Mouse (Mus musculus) Patski (cell line): ENCODE measurements at regions not wholly inside any gene's neighbourhood (a gene's known extent, or its start where the extent isn't known, plus 50 kb on each side); places are given as distances from the start of the nearest gene placed in this dataset.

ENCODE experiments used
- ATAC-seq: fragments of 100-300 bp; one replicate; pipeline ENCODE4 v1.8.0; 2021
- CTCF ChIA-PET: fragments of 350-600 bp; sonication (Branson Sonifier 250); formaldehyde crosslinking; loops from one replicate; lab custom pipeline; 2022; ENCODE audit warnings: inconsistent platforms; lab: Charles Lee
- POLR2A ChIA-PET: fragments of 350-600 bp; sonication (Branson Sonifier 250); formaldehyde crosslinking; loops from one replicate; lab custom pipeline; 2022; ENCODE audit warnings: antibody characterized with exemption, inconsistent platforms; lab: Charles Lee
- DNase-seq: peaks from one replicate; pipeline ENCODE4 v3.0.0-alpha.2; 2011; ENCODE audit warnings: low read depth, low spot score
- H3K27me3 ChIP-seq: fragments of 371-371 bp; one replicate; pipeline ENCODE4 v1.5.1; 2021
- CTCF ChIP-seq: fragments of 100-300 bp; IDR thresholded peaks from one replicate; pipeline ENCODE4 v1.5.1; 2021
- in situ Hi-C: fragments of 300-500 bp; cut with MboI; formaldehyde crosslinking; loops from 3 replicates; pipeline ENCODE4 v1.11.1; 2018; ENCODE audit warnings: low pct_unique_long_range_greater_than_20kb, mixed read lengths

- CTCF ChIA-PET, result no interaction called here
- no peaks in the 10 kb centered on the region for H3K27me3 ChIP-seq
- in situ Hi-C loops, result no loop called here
- no peak for ATAC-seq
- TF ChIP-seq CTCF, result no peak
- POLR2A ChIA-PET, result no interaction called here
- DNase-seq, result no peak
Measured at GRCm38 (mm10) chr7:125191313-125191712, 253.2 kb upstream of the Kdm8 start.

GRCm38 (mm10) chr7:125211346-125211973, 233.0 kb upstream of the Kdm8 start:
- no peaks in the 10 kb centered on the region for H3K27me3 ChIP-seq
- POLR2A ChIA-PET, result no interaction called here
- no peak for TF ChIP-seq CTCF
- DNase-seq (no peak), ATAC-seq (no peak)
- in situ Hi-C loops, result no loop called here
- CTCF ChIA-PET, result no interaction called here

- no peaks in the 10 kb centered on the region for H3K27me3 ChIP-seq
- DNase-seq, result no peak
- ChIA-PET CTCF (no interaction called here), POLR2A (no interaction called here)
- in situ Hi-C loops, result no loop called here
- TF ChIP-seq CTCF, result no peak
- no peak for ATAC-seq
Measured at GRCm38 (mm10) chr7:125214036-125214435, 230.4 kb upstream of the Kdm8 start.

- ChIA-PET CTCF (no interaction called here), POLR2A (no interaction called here)
- no peaks in the 10 kb centered on the region for H3K27me3 ChIP-seq
- in situ Hi-C loops, result no loop called here
- no peak for ATAC-seq
- TF ChIP-seq CTCF, result no peak
- no peak for DNase-seq
Measured at GRCm38 (mm10) chr7:125217630-125218029, 226.8 kb upstream of the Kdm8 start.

GRCm38 (mm10) chr7:125222684-125223083, 221.8 kb upstream of the Kdm8 start:
- ChIA-PET CTCF (no interaction called here), POLR2A (no interaction called here)
- no peak for DNase-seq
- no peaks in the 10 kb centered on the region for H3K27me3 ChIP-seq
- no peak for TF ChIP-seq CTCF
- in situ Hi-C loops, result no loop called here
- no peak for ATAC-seq

- DNase-seq (no peak), ATAC-seq (no peak)
- in situ Hi-C loops, result no loop called here
- H3K27me3 ChIP-seq, result no peaks in the 10 kb centered on the region
- POLR2A ChIA-PET, result no interaction called here
- CTCF ChIA-PET, result no interaction called here
- no peak for TF ChIP-seq CTCF
Measured at GRCm38 (mm10) chr7:125234911-125235310, 209.6 kb upstream of the Kdm8 start.

GRCm38 (mm10) chr7:125237026-125237425, 207.4 kb upstream of the Kdm8 start:
- ATAC-seq, result no peak
- H3K27me3 ChIP-seq, result no peaks in the 10 kb centered on the region
- in situ Hi-C loops, result no loop called here
- DNase-seq, result no peak
- ChIA-PET CTCF (no interaction called here), POLR2A (no interaction called here)
- TF ChIP-seq CTCF, result no peak

- H3K27me3 ChIP-seq, result no peaks in the 10 kb centered on the region
- no peak for TF ChIP-seq CTCF
- in situ Hi-C loops, result no loop called here
- no peak for ATAC-seq
- DNase-seq, result no peak
- CTCF ChIA-PET, result no interaction called here
- POLR2A ChIA-PET, result no interaction called here
Measured at GRCm38 (mm10) chr7:125243021-125243420, 201.5 kb upstream of the Kdm8 start.

GRCm38 (mm10) chr7:125248386-125248785, 196.1 kb upstream of the Kdm8 start:
- no peak for TF ChIP-seq CTCF
- ChIA-PET POLR2A (no interaction called here), CTCF (no interaction called here)
- H3K27me3 ChIP-seq, result no peaks in the 10 kb centered on the region
- in situ Hi-C loops, result no loop called here
- ATAC-seq, result no peak
- no peak for DNase-seq

- TF ChIP-seq CTCF, result no peak
- CTCF ChIA-PET, result no interaction called here
- POLR2A ChIA-PET, result interaction anchor here (0.6 kb wide), 1 partner anchor 24 kb away, joined by 3 read pairs; no protein-coding TSS in a partner anchor
- in situ Hi-C loops, result no loop called here
- no peak for ATAC-seq
- no peaks in the 10 kb centered on the region for H3K27me3 ChIP-seq
- DNase-seq, result no peak
Measured at GRCm38 (mm10) chr7:125250385-125250784, 194.1 kb upstream of the Kdm8 start.

- no peak for TF ChIP-seq CTCF
- no peaks in the 10 kb centered on the region for H3K27me3 ChIP-seq
- ChIA-PET POLR2A (no interaction called here), CTCF (no interaction called here)
- DNase-seq (no peak), ATAC-seq (no peak)
- in situ Hi-C loops, result no loop called here
Measured at GRCm38 (mm10) chr7:125250970-125251585, 193.4 kb upstream of the Kdm8 start.

GRCm38 (mm10) chr7:125254302-125254701, 190.2 kb upstream of the Kdm8 start:
- in situ Hi-C loops, result no loop called here
- peaks cover 4% of the 10 kb centered on the region for H3K27me3 ChIP-seq
- no peak for TF ChIP-seq CTCF
- DNase-seq (no peak), ATAC-seq (no peak)
- ChIA-PET POLR2A (interaction anchor here (0.9 kb wide), 1 partner anchor 385 kb away, joined by 5 read pairs; no protein-coding TSS in a partner anchor), CTCF (no interaction called here)
